Mouse (Mus musculus) B cell, adult (primary cell): Measurements from ENCODE around the gene Mup8. TPM values are rescaled to one million over a fixed set of nuclear protein-coding genes. Genes with fewer than 3 reads are reported as not detected.

Source experiments
- total RNA-seq: library from RNA; stranded (reverse); gene quantifications from 4 replicates; pipeline ENCODE4 v1.2.4, GENCODE M21; 2023; ENCODE audit not compliant: inconsistent age

The Mup8 gene
- total RNA-seq, result not detected in 4 replicates

GRCm38 (mm10) chr4:60222499-60222898 is at the start of gene Mup8:
Gene Mup8 (minus strand): TSS chr4:60222599.

Other genes starting within 250 kb of the Mup8 start
- gene Mup7, start 152.1 kb downstream of the Mup8 start, total RNA-seq, result not detected in 4 replicates
- not detected in 4 replicates for gene Mup2, start 68.3 kb downstream of the Mup8 start, total RNA-seq
- gene Mup9, start 199.4 kb upstream of the Mup8 start, total RNA-seq, result not detected in 4 replicates